In genomic region chr1:164236078-164236477, GRCm38 (mm10) we compare ENCODE assay signal across 13 mouse cellular contexts. TPM values are rescaled to one million over a fixed set of nuclear protein-coding genes. Genes with fewer than 3 reads are reported as not detected.
DNase-seq lines count a peak whose midpoint lies in the region; ATAC-seq and TF ChIP-seq lines count a peak whose summit lies in the region.
"Had no signal": no experiment of that assay in that cellular context is flagged by ENCODE, and none has a peak within 500 bp of the region (broad histone marks: within the 10 kb centered on the region; RNA-seq: fewer than 3 reads in every experiment).

No protein-coding gene starts in this region.

- peak; percentile 91 for DNase-seq in heart, adult 11 months
- DNase-seq in lung, postnatal 14 days, result peak; percentile 24
- DNase-seq in lung, postnatal 0 days (ENCODE audit: low spot score), result no peak
- DNase-seq in cerebellum, adult 11-12 months, result peak; percentile 51
- peak; percentile 77 for DNase-seq in gonadal fat pad, adult 2 months (ENCODE audit: low read depth)
- DNase-seq in hindbrain, embryonic 14.5 days (ENCODE audit: low spot score), result no peak
- no peak for DNase-seq in right cerebral cortex, postnatal 10 days (ENCODE audit: low spot score in 2 of 2)
- DNase-seq: left cerebral cortex, postnatal 4 days; thymus, postnatal 36 days had no signal

- 58% methylated on average over 7 of the region's 7 CpGs for WGBS in heart, embryonic 11.5 days (ENCODE audit: insufficient replicate concordance)
- WGBS in lung, postnatal 0 days, result 47% methylated on average over 7 of the region's 7 CpGs
- 70% methylated on average over 7 of the region's 7 CpGs for WGBS in hindbrain, embryonic 14.5 days

- no peak for ATAC-seq in heart, embryonic 11.5 days (replicated peaks; ENCODE audit: insufficient number of reproducible peaks, low FRiP score, low TSS enrichment)
- ATAC-seq in lung, postnatal 0 days, result no peak
- no peak for ATAC-seq in hindbrain, embryonic 14.5 days (ENCODE audit: low FRiP score)
- ATAC-seq: hindbrain, postnatal 0 days; Patski had no signal

- H3K27me3 ChIP-seq in heart, embryonic 11.5 days (ENCODE audit: control insufficient read depth, insufficient read depth, low read length), result no peaks in the 10 kb centered on the region
- H3K27me3 ChIP-seq in lung, postnatal 0 days (replicated peaks; ENCODE audit: insufficient read depth, low read length), result no peaks in the 10 kb centered on the region
- no peaks in the 10 kb centered on the region for H3K27me3 ChIP-seq in hindbrain, embryonic 14.5 days (ENCODE audit: control insufficient read depth, insufficient read depth, low read length)

- no peak overlapping the region for H3K4me2 ChIP-seq in heart, embryonic 11.5 days
- no peak overlapping the region for H3K4me2 ChIP-seq in lung, postnatal 0 days (replicated peaks; ENCODE audit: low read depth, low read length)
- H3K4me2 ChIP-seq in hindbrain, embryonic 14.5 days (replicated peaks), result no peak overlapping the region

- H3K36me3 ChIP-seq in heart, embryonic 11.5 days (ENCODE audit: control insufficient read depth, insufficient read depth, low read length), result no peaks in the 10 kb centered on the region
- no peaks in the 10 kb centered on the region for H3K36me3 ChIP-seq in lung, postnatal 0 days (ENCODE audit: insufficient read depth, low read length)
- no peaks in the 10 kb centered on the region for H3K36me3 ChIP-seq in hindbrain, embryonic 14.5 days (replicated peaks; ENCODE audit: control insufficient read depth, insufficient read depth)

- TF ChIP-seq EP300 in lung, postnatal 0 days (IDR thresholded peaks at IDR 0.05), result no peak

- H3K27ac ChIP-seq in heart, embryonic 11.5 days (ENCODE audit: low read depth, low read length), result no peak overlapping the region
- H3K27ac ChIP-seq in lung, postnatal 0 days (ENCODE audit: low read length), result no peak overlapping the region
- H3K27ac ChIP-seq in hindbrain, embryonic 14.5 days, result no peak overlapping the region
- H3K27ac ChIP-seq: hindbrain, postnatal 0 days; macrophage had no signal

- no peak for TF ChIP-seq CTCF in lung, postnatal 0 days (IDR thresholded peaks at IDR 0.05)

- no peak overlapping the region for H3K9ac ChIP-seq in heart, embryonic 11.5 days (ENCODE audit: low read depth, low read length)
- no peak overlapping the region for H3K9ac ChIP-seq in lung, postnatal 0 days (replicated peaks; ENCODE audit: low read depth)
- H3K9ac ChIP-seq in hindbrain, embryonic 14.5 days, result no peak overlapping the region

- H3K9me3 ChIP-seq in heart, embryonic 11.5 days (replicated peaks; ENCODE audit: control insufficient read depth, low read length), result no peaks in the 10 kb centered on the region
- no peaks in the 10 kb centered on the region for H3K9me3 ChIP-seq in lung, postnatal 0 days (ENCODE audit: low read length)
- H3K9me3 ChIP-seq in hindbrain, embryonic 14.5 days (ENCODE audit: control insufficient read depth, low read length), result no peaks in the 10 kb centered on the region

- no peak overlapping the region for H3K4me3 ChIP-seq in heart, embryonic 11.5 days (ENCODE audit: low read depth, low read length)
- H3K4me3 ChIP-seq in lung, postnatal 0 days (ENCODE audit: low read depth, low read length), result no peak overlapping the region
- no peak overlapping the region for H3K4me3 ChIP-seq in hindbrain, embryonic 14.5 days (replicated peaks; ENCODE audit: low read length)

- no peaks in the 10 kb centered on the region for H3K4me1 ChIP-seq in heart, embryonic 11.5 days (ENCODE audit: control insufficient read depth, insufficient read depth, low read length)
- no peaks in the 10 kb centered on the region for H3K4me1 ChIP-seq in lung, postnatal 0 days (ENCODE audit: insufficient read depth, low read depth, low read length)
- H3K4me1 ChIP-seq in hindbrain, embryonic 14.5 days (replicated peaks; ENCODE audit: control insufficient read depth, insufficient read depth, low read length), result no peaks in the 10 kb centered on the region

RNA-seq across cellular contexts. Expression of gene Slc19a2, which starts 12.8 kb away (rescaled TPM):
- 8.9 TPM in 2 replicates for polyA plus RNA-seq in heart, embryonic 11.5 days (2014; fragmentation: Nextera tagmentation; extraction: Ambion mirVana)
- 3.8 and 3.9 TPM in 2 replicates for polyA plus RNA-seq in lung, postnatal 0 days (2015; fragmentation: Nextera tagmentation; extraction: Ambion mirVana)
- 15.6 and 17.7 TPM in 2 replicates for polyA plus RNA-seq in gonadal fat pad, adult 2 months (2012; rRNA removed)
- 8.1 and 11.8 TPM in 2 replicates for polyA plus RNA-seq in hindbrain, embryonic 14.5 days (2014; fragmentation: Nextera tagmentation; extraction: Ambion mirVana)

RNA-seq across cellular contexts. Expression of gene Ccdc181, which starts 39.3 kb away (rescaled TPM):
- polyA plus RNA-seq in heart, embryonic 11.5 days (2014; fragmentation: Nextera tagmentation; extraction: Ambion mirVana), result 8.4 and 9.9 TPM in 2 replicates
- polyA plus RNA-seq in lung, postnatal 0 days (2015; fragmentation: Nextera tagmentation; extraction: Ambion mirVana), result 14.4 and 19.3 TPM in 2 replicates
- 3.2 and 4.3 TPM in 2 replicates for polyA plus RNA-seq in gonadal fat pad, adult 2 months (2012; rRNA removed)
- polyA plus RNA-seq in hindbrain, embryonic 14.5 days (2014; fragmentation: Nextera tagmentation; extraction: Ambion mirVana), result 23.4 and 24.5 TPM in 2 replicates

Comparison
In these comparisons a context has a peak if more than half of its experiments do, and no peak if none do; other contexts are left out.
1. DNase-seq: peak in heart, adult 11 months (single experiment), lung, postnatal 14 days (single experiment), cerebellum, adult 11-12 months (single experiment) and gonadal fat pad, adult 2 months (single experiment); none in lung, postnatal 0 days (single experiment), hindbrain, embryonic 14.5 days (single experiment) and right cerebral cortex, postnatal 10 days (0 of 2).